Mouse (Mus musculus) retina, embryonic 14.5 days (tissue): ENCODE data around the gene 1810013L24Rik.

Source experiments
- DNase-seq: peaks from one replicate; pipeline ENCODE4 v3.0.0-alpha.2; 2015; ENCODE audit warnings: low spot score

The 1810013L24Rik gene

DNA sequence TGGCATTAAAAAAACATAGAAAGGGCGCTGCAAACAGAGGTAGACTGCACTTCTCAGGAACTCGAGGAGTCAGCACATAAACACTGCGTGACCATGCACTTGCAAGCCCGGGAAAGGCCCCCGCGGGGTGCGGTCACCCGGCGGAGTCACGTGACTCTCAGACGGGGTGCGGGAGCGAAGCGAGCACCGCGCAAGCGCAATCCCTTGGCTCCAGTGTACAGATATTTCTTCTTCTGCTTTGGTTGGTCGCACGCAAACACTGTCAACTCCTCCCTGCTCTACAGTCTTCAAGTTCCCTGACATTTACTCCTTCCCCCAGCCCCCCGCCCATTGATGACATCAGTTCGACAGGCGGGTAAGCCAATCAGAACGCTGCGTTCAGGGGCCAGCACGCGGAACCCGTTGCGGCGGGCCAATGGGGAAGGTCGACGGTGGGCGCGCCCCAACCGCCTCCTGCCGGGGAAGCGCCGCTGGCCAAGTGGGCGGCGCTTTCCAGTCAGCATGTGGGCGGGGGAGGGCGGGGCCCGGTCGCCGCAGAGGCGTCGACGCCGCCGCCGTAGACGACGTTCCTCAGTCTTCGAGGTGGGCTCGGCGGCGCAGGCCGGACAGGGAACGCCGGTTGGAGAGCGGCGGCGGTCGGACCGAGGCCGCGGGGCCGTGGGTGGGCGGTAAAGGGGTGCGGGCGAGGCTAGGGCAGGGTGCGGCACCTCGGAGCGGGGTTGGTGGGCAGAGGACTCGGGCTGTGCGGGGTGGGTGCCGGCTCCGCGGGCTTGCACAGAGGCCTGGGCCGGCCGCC is at the start of gene 1810013L24Rik:
TSS of gene 1810013L24Rik (plus strand) at position 537 of the 796 bp plus-strand sequence.
- peak; percentile 98 for DNase-seq

DNA sequence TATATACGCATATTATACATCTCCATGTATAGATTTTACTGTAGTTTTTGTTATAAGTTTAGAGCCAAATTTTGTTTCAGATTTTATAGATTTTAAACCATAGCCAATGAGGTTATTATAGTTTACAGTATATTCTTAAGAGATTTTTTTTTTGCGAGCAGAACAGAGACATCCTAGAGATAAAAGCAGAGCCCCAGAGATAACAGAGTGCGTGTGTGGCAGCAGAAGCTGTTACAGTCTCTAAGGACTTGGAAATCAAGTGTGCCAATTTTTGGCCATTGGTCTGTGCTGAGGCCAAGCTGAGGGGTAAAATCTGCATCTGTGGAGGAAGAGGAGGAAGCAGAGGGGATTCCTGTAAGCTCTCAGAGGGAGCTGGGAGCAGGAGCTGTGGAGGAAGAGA is 49.7 kb upstream of the 1810013L24Rik start:
- no peak for DNase-seq

DNA sequence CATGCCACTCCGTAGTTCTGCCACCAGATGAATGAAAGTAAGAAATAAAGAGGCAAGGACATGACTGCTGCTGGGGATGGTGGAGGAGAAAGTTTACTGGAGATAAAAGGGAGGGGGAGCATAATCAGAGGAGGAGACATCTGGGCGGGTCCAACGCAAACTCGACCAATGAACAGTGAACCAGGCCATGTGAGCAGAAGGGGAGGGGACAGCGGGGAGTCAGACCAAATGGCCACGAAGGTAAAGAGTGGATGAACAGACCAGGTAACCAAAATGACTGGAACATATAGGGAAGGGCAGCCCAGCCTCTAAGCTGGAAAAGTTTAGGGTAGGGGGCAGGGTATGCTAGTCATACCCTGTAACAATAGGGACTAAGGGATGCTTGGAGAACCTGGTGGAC is 48.7 kb upstream of the 1810013L24Rik start:
- no peak for DNase-seq

DNA sequence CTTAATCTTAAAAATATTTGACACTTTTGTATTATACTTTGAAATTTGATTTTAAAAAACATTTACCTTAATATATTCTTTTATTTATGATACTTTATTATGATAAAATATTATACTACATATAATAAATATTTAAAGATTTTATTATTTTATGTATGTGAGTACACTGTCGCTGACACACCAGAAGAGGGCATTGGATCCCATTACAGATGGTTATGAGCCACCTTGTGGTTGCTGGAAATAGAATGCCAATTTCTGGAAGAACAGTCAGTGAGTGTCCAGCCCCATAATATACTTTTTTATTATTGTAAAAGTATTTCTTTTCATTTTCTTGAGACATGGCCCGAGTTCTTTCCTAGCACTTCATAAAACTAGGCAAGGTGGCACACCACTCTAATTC is 48.2 kb upstream of the 1810013L24Rik start:
- DNase-seq, result no peak

DNA sequence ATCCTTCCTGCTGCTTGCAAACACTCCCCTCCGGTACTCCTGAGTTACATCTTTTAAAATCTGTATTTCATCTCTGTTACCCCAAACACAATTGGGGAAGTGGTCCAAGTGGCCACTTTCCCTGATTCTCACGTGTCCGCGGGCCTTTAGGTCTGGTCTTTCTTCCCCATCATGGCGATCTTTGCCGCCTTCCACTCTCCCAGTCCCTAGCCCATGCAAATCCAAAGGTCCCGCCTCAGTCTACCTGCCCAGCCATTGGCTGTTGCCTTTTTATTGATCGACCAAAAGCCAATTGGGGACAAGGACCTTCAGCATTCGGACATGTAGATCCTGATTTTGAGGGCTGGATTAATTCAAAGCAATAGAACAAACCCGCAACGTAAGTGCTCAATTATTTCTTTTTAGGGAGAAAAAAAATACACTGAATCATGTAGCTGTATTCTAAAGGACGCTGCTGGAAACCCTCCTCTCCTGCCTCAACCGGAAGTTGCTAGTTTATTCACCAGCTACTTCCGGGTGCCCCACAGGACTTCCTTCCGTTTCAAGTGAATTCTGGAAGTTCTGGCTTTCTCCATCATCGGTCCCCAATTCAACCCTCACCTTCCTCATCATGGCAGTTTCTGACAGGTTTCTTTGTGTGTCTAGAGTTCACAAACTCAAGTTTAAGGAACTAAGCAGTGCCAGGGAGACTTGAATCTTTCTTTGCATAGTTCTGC is 46.5 kb upstream of the 1810013L24Rik start:
- DNase-seq, result no peak

DNA sequence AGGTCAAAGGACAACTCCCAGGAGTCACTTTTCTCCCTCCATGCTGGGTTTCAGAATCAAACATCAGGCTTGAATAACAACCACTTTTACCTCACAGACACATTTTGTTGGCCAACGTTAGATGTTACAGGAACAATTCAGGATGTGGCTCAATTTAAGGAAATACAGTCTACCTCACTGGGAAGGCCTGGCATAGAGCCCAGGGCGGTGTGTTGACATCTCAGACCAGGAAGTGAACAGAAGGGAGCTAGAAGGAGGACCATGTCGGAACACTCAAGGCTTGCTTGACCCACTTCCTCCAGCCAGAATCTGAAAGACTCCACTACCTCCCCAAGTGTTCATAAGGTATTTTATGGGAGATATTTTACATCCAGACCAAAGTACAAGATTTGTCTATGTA is 45.1 kb upstream of the 1810013L24Rik start:
- no peak for DNase-seq

DNA sequence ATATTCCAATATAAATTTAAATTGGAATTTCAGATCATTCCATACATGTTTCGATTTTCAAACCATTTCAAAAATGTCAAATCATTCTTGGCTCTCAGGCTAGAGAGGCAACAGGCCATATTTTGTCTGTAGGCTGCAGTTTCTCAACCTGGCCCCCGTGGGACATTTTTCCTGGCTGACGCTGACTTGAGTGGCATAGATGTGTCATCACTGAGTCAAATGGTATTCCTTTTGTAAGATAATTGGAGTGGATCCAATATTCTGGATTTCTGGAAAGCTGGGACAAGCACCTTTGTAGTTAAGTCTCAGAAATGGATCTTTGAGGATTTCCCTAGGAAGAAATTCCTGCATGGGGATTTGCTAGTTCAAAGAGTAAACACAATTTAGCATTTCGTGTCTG is 39.0 kb upstream of the 1810013L24Rik start:
- DNase-seq, result no peak

DNA sequence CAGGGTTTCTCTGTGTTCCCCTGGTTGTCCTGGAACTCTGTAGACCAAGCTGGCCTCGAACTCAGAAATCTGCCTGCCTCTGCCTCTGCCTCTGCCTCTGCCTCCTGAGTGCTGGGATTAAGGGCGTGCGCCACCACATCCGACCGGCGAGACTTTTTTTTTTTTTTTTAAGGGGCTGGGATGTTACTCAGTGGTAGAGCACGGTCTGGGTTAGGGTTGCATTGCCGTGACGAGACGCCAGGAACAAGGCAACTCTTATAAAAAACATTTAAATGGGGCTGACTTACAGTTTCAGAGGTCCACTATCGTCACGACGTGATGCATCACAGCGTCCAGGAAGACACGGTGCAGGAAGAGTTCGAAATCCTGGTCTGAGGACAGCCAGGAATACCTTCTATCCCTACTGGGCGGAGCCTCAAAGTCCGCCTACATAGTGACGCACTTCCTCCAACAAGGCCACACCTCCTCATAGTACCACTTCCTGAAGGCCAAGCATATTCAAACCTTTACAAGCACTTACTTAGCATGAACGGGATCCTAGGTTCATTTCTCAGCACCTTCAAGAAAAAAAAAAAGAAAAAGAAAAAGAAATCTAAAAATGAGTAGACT is 37.8 kb upstream of the 1810013L24Rik start, which contains the start of gene Usp7:
TSS of gene Usp7 (minus strand) at position 360 of the 609 bp plus-strand sequence.
- DNase-seq, result no peak

DNA sequence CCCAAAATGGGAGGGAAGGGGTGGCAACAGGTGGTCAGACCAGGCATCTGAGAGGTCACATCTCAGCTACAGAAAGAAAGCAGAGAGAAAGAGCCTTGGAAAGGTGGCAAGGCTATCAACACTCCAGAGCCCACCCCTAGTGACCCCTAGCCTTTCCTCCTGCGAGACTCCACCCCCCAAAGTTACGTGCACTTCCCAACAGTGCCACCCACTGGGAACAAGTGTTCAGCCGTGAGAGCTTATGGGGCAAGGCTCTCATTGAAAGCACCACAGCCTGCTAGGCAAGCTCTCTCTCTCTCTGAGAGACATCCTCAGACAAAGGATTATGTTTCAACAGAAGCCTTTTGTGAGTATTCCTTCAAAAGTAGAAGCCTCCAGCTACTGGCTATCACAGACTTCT is 34.9 kb upstream of the 1810013L24Rik start:
- no peak for DNase-seq

DNA sequence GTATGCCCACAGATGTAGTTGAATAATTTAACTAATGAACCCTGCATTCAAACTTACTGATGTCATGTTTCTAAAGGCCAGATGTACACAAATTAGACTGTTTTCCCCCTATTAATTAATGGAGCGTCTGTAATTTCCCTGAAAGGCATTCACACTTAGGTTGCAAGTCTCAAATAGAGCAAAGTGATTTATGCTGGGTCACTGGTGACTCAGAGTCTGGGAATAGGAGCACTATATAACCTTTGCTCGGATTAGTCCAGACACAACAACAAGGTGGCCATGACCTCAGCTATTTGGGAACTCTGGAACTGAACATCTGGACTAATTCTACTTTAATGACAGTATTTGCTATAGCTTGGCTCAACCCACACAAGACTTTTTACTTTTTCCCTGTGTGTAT is 34.0 kb upstream of the 1810013L24Rik start:
- DNase-seq, result no peak

DNA sequence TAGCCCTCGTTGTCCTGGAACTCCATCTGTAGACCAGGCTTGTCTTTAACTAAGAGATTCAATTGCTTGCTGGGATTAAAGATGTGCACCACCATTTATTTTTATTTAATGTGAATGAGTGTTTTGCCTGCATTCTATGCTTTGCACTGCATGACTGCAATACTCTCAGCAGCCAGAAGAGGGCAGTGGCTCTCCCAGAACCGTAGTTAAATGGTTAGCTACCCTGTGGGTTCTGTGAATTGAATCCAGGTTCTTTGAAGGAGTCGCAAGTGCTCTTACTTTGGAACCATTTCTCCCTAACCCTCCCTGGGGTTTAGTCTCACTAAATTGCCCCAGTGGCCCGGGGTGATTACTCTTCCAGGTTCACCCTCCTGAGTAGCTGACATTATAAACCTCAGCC is 23.2 kb upstream of the 1810013L24Rik start:
- DNase-seq, result peak; percentile 65

DNA sequence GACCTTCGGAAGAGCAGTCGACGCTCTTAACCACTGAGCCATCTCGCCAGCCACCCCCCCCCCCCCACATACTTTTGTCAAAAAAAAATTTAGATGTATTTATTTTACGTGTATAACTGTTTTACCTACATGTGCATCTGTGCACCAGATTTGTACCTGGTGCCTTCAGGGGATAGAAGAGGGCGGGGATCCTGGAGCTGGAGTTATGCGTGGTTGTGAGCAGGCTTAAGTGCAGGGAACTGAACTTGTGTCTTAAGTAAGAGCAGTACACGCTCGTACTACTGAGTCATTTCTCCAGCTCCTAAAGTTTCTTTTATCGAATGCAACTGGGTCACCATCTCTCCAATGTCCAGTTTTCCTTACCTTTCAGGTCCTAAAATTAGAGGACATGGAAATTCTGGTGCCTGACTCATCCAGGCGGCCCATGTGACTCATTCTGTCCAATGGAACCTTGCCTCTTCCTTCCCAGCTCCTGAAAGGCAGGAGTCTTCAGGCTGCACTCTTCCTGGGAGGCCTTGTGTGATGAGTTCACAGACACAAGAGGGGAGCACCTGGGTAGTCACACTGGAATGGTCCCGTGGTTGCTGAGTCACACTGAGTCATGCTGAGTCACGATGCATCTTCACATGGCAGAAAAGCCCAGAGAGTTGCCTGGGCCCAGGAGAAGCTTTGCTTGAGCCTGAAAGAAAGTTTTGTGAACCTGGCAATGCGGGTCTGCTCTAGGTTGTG is 19.3 kb upstream of the 1810013L24Rik start:
- no peak for DNase-seq

DNA sequence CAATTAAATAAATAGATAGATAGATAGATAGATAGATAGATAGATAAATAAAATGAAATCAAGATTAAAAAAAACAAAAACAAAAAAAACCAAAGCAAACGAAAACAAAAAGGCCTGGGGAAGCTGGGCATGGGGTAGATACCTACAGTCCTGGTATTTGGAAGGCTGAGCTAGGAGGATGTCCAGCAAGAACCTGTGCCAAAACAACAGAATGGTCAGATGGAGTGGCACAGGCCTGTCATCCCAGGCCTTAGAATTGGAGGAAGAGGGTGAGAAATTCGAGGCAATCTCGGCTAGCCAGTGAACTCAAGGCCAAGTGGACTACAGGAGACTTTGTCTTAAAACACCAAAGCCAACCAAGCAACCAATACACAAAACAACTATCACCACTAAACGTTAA is 12.0 kb upstream of the 1810013L24Rik start:
- DNase-seq, result no peak

DNA sequence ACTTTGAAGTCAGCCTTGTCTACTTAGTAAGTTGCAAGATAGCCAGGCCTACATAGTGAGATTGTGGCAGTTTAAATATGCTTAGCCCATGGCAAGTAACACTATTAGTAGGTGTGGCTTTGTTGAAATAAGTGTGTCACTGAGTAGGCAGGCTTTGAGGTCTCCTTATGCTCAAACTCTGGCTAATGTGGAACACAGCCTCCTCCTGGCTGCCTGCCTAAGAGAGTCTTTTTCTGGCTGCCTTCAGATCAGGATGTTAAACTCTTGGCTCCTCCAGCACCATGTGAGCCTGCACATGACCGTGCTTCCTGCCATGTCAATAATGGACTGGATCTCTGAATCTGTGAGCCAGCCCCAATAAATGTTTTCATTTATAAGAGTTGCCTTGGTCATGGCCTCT is 8.5 kb upstream of the 1810013L24Rik start:
- DNase-seq, result no peak

DNA sequence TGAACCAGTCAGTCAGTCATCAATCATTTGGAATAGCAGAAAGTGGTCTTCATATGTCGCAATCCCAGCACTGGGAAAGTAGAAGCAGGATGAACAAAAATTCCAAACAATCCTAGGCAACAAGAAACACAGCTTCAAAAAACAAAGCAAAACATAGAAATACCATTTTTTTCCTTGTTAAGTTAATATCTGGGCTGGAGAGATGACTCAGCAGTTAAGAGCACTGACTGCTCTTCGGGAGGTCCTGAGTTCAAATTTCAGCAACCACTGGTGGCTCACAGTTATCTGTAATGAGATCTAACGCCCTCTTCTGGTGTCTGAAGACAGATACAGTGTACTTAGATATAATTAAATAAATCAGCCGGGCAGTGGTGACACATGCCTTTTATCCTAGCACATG is 7.3 kb upstream of the 1810013L24Rik start:
- DNase-seq, result no peak

DNA sequence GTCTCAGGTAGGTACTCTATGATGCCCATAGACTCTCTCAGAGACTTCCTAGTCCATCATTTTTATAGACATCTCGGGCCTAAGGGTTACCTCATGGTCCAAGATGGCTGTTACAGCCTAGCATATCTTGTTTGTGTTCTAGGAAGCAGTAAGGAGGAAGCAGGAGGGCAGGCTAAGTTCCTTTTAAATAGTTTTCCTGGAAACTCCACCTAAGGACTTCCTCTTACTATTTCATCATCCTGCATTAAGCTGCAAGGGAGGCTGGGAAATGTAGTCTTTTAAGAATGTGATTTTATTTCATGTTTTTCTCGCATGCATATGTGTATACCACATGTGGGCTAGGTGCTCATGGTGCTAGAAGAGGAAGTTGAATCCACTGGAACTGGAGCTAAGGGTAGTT is 6.2 kb upstream of the 1810013L24Rik start:
- DNase-seq, result no peak

DNA sequence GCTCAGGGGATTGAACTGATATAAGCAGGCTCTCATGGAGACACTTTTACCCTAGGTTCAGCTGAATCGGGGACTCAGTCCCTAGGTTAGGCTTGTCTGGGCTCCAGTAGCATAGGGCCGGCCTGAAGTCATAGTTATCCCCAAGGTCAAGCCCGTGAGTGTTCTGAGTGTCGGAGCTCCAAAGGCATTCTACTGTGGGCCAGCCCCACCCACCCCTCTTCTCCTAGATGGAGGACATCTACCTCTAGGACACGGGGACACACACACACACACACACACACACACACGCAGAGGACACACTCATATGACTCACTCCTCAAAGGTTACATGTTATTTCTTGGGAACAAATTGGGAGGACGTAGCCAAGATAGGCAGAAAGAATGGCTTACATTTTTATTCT is 2.5 kb upstream of the 1810013L24Rik start:
- no peak for DNase-seq

DNA sequence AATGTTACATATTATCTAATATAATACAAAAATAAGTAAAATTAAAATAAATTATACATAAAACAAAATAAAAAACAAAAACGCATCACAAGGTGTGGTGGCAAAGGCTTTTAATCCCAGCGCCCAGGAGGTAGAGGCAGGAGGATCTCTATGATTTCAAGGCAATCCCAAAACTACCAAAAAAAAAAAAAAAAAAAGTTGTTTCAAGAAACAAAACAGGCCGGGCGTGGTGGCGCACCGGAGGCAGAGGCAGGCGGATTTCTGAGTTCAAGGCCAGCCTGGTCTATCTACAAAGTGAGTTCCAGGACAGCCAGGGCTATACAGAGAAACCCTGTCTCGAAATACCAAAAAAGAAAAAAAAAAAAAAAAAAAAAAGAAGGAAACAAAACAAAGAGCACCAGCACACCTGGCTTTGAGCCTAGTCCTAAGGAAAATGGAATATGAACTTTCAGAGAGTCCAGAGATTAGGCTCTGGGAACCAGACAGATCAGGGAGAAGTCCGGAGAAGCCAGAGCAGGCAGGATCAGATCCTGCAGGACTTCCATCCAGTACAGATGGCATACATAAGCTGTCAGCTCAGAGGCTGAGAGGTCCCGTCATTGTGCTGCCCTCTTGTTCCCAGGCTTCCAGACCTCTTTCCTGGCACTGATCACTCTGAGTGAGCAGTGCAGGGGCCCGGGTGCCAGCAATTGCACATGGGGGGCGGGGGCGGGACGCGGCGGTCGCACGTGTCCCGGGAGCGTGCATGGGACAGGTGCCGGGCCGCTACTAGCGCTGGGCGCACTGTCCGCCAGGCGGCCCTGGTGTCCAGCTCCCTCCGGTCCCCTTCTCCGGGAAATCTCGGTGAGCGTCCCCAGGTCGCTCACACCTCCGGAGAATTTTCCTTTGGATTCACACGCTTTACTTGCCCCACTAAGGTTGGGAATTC is 1.0 kb upstream of the 1810013L24Rik start:
- DNase-seq, result no peak

DNA sequence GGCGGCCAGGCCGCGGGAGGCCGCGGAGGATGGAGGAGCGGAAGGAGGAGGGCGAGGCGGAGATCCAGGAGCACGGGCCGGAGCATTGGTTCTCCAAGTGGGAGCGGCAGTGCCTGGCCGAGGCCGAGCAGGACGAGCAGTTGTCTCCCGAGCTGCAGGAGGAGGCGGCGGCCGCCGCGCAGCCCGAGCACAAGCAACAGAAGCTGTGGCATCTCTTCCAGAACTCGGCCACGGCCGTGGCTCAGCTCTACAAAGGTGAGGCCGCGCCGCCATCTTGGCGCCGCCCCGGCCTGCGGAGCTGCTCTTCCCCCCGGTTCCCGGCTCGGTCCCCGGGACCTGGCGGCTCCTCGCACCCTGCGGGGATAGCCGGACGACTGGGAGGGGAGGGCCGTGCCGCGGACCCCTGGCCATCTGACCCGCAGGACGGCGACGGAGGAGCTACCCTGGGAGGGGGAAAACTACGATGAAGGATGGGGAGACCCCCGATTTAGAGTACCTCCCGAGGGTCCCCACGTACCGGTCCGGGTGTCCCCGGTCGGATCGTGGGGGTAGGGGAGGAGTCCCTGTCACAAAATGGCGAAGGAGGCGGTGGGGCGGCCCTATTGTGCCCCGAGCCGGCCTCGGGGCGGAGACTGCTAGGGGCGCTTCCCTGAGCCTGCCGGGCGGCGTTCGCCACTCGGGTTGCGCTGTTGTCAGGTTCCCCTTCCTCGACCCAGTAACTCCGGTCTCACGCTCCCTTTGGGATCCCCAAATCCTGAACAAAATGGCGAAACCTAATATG is 721 bp downstream of the 1810013L24Rik start:
- DNase-seq, result peak; percentile 62

DNA sequence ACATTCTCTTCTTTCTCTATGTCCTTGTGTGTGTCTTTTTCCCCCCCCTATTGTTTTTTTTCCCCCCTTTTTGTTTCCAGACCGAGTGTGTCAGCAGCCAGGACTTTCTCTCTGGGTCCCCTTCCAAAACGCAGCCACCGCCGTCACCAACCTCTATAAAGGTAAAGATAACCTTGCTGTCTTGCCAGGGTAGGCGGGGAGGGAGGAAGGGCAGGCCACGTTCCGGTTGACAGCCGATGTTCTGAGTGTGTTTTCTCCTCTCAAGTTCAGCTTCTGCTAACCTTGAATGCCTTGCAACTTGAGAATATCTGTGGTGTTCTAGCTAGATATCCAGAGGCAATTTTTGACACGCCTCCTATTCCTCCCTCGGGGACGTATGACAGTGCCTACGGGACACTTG is 1.3 kb downstream of the 1810013L24Rik start:
- DNase-seq, result peak; percentile 33
